Mouse (Mus musculus): ENCODE results near the gene Galnt17. TPM values are rescaled to one million over a fixed set of nuclear protein-coding genes. Genes with fewer than 3 reads are reported as not detected.

Gene Galnt17
- polyA plus RNA-seq, 1 experiment from 2014 or later, result 2.1 TPM

DNA sequence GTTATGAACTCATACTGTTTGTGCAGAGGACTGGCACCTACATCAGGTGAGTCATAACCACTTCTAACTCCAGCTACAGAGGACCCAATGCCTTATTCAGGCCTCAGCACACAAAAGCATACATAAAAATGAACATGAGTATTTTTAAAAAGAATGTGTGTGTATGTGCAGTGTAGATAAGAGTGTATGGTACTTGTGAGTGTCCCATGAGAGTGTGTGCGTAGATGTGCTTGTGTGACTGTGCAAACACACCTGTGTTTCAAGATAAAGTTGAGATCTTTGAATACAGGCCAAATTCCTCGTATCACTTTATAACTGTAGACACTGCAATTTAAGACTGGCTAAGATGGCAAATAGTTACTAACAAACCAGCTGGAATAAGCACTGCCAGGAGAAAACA, 307.7 kb downstream of the Galnt17 start:
- no peak for ATAC-seq (ENCODE audit: low FRiP score, low TSS enrichment)
- Histone ChIP-seq H3K36me3 (ENCODE audit: insufficient read depth, low read length) (no peaks in the 10 kb centered on the region), H3K9ac (replicated peaks; ENCODE audit: low read length) (no peak overlapping the region), H3K27ac (ENCODE audit: low read length) (no peak overlapping the region), H3K4me3 (ENCODE audit: low read length) (no peak overlapping the region), H3K27me3 (ENCODE audit: insufficient read depth, low read length) (no peaks in the 10 kb centered on the region), H3K9me3 (ENCODE audit: low read length) (0 out of 2 replicates have a peak, but pooled peaks cover 3% of the 10 kb centered on the region), H3K4me2 (replicated peaks; ENCODE audit: low read depth, low read length) (no peak overlapping the region), H3K4me1 (ENCODE audit: insufficient read depth, low read length) (no peaks in the 10 kb centered on the region)
- 71% methylated on average over 2 of the region's 2 CpGs for WGBS

DNA sequence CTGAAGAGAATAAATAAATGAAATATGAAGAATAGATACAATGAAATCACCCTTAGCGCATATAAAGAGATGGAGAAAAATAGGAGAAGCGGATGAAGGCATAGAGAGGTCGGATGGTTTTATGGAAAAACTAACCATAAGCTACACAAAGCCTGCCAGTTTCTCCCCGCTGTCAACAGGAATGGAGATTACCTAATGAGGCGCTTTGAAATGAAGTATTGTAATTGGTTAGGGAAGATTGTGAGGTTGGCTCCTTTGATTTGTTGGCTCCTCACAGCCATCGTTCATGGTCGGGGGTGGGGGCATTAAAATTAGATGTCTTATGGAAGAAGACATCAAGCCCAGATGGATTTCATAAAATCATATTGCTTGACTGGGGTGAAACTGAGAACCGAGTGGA, 329.0 kb downstream of the Galnt17 start:
- H3K4me1 ChIP-seq (ENCODE audit: insufficient read depth, low read length), result no peaks in the 10 kb centered on the region
- 84% methylated on average over 8 of the region's 8 CpGs for WGBS
- no peak for ATAC-seq (ENCODE audit: low FRiP score, low TSS enrichment)

DNA sequence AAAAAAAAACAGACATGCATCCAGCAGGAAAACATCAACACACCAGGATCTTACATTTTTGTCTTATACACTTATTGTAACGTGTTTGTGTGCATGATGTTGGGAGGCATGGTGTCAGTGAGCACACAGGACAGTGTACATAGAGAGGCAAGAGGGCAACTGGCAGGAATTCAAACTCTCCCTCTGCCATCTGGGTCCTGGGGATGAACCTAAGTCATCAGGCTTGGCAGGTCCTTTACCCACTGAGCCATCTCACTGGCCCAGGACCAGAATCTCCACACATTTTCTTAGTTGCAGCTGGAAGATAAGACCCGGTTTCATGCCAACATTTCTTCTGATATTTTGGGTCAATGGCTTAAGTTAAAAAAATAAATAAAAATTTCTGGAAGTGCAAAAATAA, 329.4 kb downstream of the Galnt17 start:
- no peak for ATAC-seq (ENCODE audit: low FRiP score, low TSS enrichment)
- Histone ChIP-seq H3K36me3 (ENCODE audit: insufficient read depth, low read length) (no peaks in the 10 kb centered on the region), H3K27ac (ENCODE audit: low read length) (no peak overlapping the region), H3K9me3 (ENCODE audit: low read length) (0 out of 2 replicates have a peak, but pooled peaks cover 6% of the 10 kb centered on the region), H3K4me2 (replicated peaks; ENCODE audit: low read depth, low read length) (no peak overlapping the region), H3K4me1 (ENCODE audit: insufficient read depth, low read length) (no peaks in the 10 kb centered on the region), H3K27me3 (ENCODE audit: insufficient read depth, low read length) (no peaks in the 10 kb centered on the region), H3K4me3 (ENCODE audit: low read length) (no peak overlapping the region), H3K9ac (replicated peaks; ENCODE audit: low read length) (no peak overlapping the region)
- WGBS, result 70% methylated on average over 2 of the region's 2 CpGs

More for the DNA sequence above, 329.0 kb downstream of the Galnt17 start:
- no peak overlapping the region for H3K4me2 ChIP-seq (replicated peaks; ENCODE audit: low read depth, low read length)
- no peaks in the 10 kb centered on the region for H3K36me3 ChIP-seq (ENCODE audit: insufficient read depth, low read length)
- no peak overlapping the region for H3K9ac ChIP-seq (replicated peaks; ENCODE audit: low read length)
- no peaks in the 10 kb centered on the region for H3K27me3 ChIP-seq (ENCODE audit: insufficient read depth, low read length)
- no peak overlapping the region for H3K27ac ChIP-seq (ENCODE audit: low read length)
- 0 out of 2 replicates have a peak, but pooled peaks cover 6% of the 10 kb centered on the region for H3K9me3 ChIP-seq (ENCODE audit: low read length)
- no peak overlapping the region for H3K4me3 ChIP-seq (ENCODE audit: low read length)

DNA sequence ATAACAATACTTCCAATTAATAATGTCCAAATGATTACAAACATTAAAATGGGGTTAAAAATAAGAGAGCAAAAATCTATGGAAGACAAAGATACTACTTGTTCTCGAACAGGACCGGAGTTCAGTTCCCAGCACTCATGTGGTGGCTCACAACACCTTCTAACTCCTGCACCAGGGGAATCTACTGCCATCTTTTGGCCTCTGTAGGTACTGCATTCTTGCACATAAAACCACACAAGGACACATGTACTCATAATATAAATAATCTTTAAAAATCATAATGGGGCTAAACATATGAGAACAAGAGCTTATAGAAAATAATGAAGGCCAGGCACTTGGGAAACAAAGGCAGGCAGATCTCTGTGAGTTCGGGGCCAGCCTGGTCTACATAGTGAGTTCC, 330.3 kb downstream of the Galnt17 start:
- 92% methylated on average over 3 of the region's 3 CpGs for WGBS
- H3K4me1 ChIP-seq (ENCODE audit: insufficient read depth, low read length), result no peaks in the 10 kb centered on the region

DNA sequence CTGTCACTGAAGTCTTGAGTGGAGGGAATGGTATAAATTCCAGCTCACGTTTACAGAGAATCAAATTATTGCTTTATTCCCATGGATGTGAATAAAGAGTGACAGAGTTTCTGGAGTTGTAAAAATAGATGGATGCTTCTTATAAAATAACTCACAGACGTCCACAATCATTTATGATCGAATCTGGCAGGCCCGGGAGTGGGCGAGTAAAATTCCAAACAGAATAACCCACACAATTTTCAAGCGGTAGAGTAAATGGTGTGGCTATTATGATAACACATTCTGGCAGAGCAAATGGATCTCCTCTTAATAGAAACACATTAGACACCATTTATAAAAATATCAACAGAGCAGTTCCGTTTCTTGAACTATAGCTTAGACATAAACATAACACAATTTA, 355.9 kb downstream of the Galnt17 start:
- no peak overlapping the region for H3K4me2 ChIP-seq (replicated peaks; ENCODE audit: low read depth, low read length)
- ATAC-seq (ENCODE audit: low FRiP score, low TSS enrichment), result no peak
- H3K4me3 ChIP-seq (ENCODE audit: low read length), result no peak overlapping the region
- 55% methylated on average over 7 of the region's 7 CpGs for WGBS
- H3K4me1 ChIP-seq (ENCODE audit: insufficient read depth, low read length), result no peaks in the 10 kb centered on the region
- H3K9me3 ChIP-seq (ENCODE audit: low read length), result peaks cover 9% of the 10 kb centered on the region; the same call in 1 of the 2 replicates
- no peak overlapping the region for H3K27ac ChIP-seq (ENCODE audit: low read length)
- H3K9ac ChIP-seq (replicated peaks; ENCODE audit: low read length), result no peak overlapping the region
- no peaks in the 10 kb centered on the region for H3K36me3 ChIP-seq (ENCODE audit: insufficient read depth, low read length)
- no peaks in the 10 kb centered on the region for H3K27me3 ChIP-seq (ENCODE audit: insufficient read depth, low read length)

More for the DNA sequence above, 330.3 kb downstream of the Galnt17 start:
- H3K9me3 ChIP-seq (ENCODE audit: low read length), result 0 out of 2 replicates have a peak, but pooled peaks cover 6% of the 10 kb centered on the region
- no peaks in the 10 kb centered on the region for H3K36me3 ChIP-seq (ENCODE audit: insufficient read depth, low read length)
- H3K4me3 ChIP-seq (ENCODE audit: low read length), result no peak overlapping the region
- no peak for ATAC-seq (ENCODE audit: low FRiP score, low TSS enrichment)
- no peak overlapping the region for H3K4me2 ChIP-seq (replicated peaks; ENCODE audit: low read depth, low read length)
- H3K27me3 ChIP-seq (ENCODE audit: insufficient read depth, low read length), result no peaks in the 10 kb centered on the region
- H3K9ac ChIP-seq (replicated peaks; ENCODE audit: low read length), result no peak overlapping the region
- no peak overlapping the region for H3K27ac ChIP-seq (ENCODE audit: low read length)

DNA sequence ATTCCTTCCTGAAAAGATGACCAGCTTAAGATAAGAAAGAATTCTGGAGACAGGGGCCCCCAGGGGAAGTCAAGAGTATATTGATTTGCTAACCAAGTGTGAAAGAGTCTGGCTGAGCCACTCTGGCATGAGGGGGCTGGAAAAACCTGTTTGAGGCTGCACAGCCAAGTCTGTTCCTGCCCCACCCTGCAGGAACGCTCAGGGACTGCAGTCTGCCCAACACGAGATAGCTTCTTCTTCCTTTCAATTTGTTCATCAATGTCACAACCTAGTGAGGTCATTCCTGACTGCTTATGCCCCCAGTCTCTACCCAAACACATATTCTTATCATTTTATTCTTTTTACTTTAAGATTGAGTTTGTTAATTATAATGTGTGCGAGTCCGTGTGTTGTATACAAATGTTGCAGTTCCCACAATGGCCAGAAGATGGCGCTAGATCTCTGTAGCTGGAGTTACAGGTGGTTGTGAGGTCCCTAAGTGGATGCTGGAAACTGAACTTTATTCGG, 357.4 kb downstream of the Galnt17 start:
- H3K27ac ChIP-seq (ENCODE audit: low read length), result no peak overlapping the region
- WGBS, result 47% methylated on average over 6 of the region's 6 CpGs

DNA sequence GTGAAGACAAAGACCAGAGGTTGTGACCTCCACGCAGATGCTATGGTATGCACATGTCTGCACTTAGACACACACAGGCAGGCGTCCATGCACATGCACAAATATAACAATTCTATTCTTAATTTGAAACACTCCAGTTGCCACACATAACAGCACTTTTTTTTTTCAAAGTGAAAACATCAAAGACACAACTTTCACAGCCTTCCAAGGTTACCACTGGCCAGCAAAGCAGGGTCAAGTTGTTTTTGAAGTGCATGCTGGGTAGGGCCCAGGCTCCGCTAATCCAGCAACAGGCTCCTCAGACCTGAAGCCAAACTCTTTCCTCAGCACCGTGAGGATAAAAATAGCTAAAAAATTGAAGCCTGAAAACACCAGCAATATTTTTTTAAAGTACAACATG, 357.9 kb downstream of the Galnt17 start:
- 0 out of 2 replicates have a peak, but pooled peaks cover 3% of the 10 kb centered on the region for H3K4me1 ChIP-seq (ENCODE audit: insufficient read depth, low read length)
- peaks cover 9% of the 10 kb centered on the region; the same call in 1 of the 2 replicates for H3K9me3 ChIP-seq (ENCODE audit: low read length)
- no peaks in the 10 kb centered on the region for H3K27me3 ChIP-seq (ENCODE audit: insufficient read depth, low read length)
- no peak overlapping the region for H3K4me2 ChIP-seq (replicated peaks; ENCODE audit: low read depth, low read length)
- H3K9ac ChIP-seq (replicated peaks; ENCODE audit: low read length), result no peak overlapping the region
- ATAC-seq (ENCODE audit: low FRiP score, low TSS enrichment), result peak; percentile 35; the same call in 1 of the 2 replicates
- no peaks in the 10 kb centered on the region for H3K36me3 ChIP-seq (ENCODE audit: insufficient read depth, low read length)
- WGBS, result 38% methylated on average over 4 of the region's 4 CpGs
- no peak overlapping the region for H3K27ac ChIP-seq (ENCODE audit: low read length)
- H3K4me3 ChIP-seq (ENCODE audit: low read length), result no peak overlapping the region

More for the DNA sequence above, 357.4 kb downstream of the Galnt17 start:
- peak; percentile 83; the same call in 1 of the 2 replicates for ATAC-seq (ENCODE audit: low FRiP score, low TSS enrichment)
- Histone ChIP-seq H3K9me3 (ENCODE audit: low read length) (peaks cover 9% of the 10 kb centered on the region; the same call in 1 of the 2 replicates), H3K9ac (replicated peaks; ENCODE audit: low read length) (no peak overlapping the region), H3K4me2 (replicated peaks; ENCODE audit: low read depth, low read length) (no peak overlapping the region), H3K36me3 (ENCODE audit: insufficient read depth, low read length) (no peaks in the 10 kb centered on the region), H3K4me1 (ENCODE audit: insufficient read depth, low read length) (0 out of 2 replicates have a peak, but pooled peaks cover 3% of the 10 kb centered on the region), H3K27me3 (ENCODE audit: insufficient read depth, low read length) (no peaks in the 10 kb centered on the region), H3K4me3 (ENCODE audit: low read length) (no peak overlapping the region)

DNA sequence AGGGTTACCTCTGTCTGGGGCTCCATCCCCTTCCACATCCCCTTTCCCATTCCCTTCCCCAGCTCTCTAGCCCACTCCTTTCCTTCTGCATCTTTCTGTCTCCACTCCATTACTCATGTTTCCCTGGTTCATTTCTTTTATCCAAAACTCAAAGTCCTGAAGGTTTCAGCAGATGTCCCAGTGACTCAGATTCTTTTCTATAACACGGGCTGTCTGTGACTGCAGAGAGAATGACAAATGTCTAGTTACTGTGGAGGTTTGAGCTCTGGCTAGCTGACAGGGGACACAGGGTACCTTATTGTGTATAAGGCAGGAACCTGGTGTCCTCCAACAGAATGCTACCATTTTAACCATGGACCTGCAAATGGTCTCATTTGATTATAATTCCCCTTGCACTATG, 358.6 kb downstream of the Galnt17 start:
- H3K4me2 ChIP-seq (replicated peaks; ENCODE audit: low read depth, low read length), result no peak overlapping the region
- no peak overlapping the region for H3K27ac ChIP-seq (ENCODE audit: low read length)
- H3K4me3 ChIP-seq (ENCODE audit: low read length), result no peak overlapping the region
- no peaks in the 10 kb centered on the region for H3K27me3 ChIP-seq (ENCODE audit: insufficient read depth, low read length)
- H3K9me3 ChIP-seq (ENCODE audit: low read length), result peaks cover 9% of the 10 kb centered on the region; the same call in 1 of the 2 replicates
- 0 out of 2 replicates have a peak, but pooled peaks cover 3% of the 10 kb centered on the region for H3K4me1 ChIP-seq (ENCODE audit: insufficient read depth, low read length)
- H3K36me3 ChIP-seq (ENCODE audit: insufficient read depth, low read length), result no peaks in the 10 kb centered on the region
- 74% methylated on average over 1 of the region's 1 CpGs for WGBS
- no peak for ATAC-seq (ENCODE audit: low FRiP score, low TSS enrichment)
- H3K9ac ChIP-seq (replicated peaks; ENCODE audit: low read length), result no peak overlapping the region

DNA sequence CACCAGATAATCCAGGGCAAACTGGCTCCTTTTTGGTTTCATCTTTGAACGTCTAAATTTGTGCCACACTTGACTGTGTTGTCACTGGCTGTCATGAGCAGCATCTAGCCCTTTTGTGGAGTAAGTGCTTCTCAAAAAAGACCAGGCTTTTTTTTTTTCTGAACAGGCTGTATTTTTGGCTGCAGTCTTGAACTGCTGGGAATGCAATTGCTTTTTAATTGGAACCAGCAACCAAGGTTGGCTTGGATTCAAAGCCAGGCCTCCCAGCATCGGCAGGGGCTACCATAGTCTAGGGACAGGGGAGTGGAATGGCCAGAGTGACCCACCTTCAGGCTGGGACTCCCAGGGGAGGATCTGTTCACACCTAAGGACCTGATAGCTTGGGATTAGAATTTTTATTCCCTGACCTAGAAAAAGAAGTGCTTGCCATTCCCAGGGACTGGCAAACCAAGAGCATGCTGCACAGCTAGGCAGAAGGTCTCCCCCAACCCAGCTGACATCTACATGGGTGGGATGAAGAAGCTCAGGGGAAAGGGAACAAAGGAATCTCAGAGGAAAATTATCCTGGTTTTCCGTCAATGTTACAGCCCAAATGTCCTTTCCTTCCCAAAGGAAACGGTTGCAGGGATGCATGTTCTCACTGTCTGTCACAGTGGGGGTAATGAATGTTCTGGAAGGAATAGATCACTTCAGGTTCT, 369.2 kb downstream of the Galnt17 start:
- Histone ChIP-seq H3K4me2 (replicated peaks; ENCODE audit: low read depth, low read length) (no peak overlapping the region), H3K4me1 (ENCODE audit: insufficient read depth, low read length) (peaks cover 15% of the 10 kb centered on the region), H3K4me3 (ENCODE audit: low read length) (no peak overlapping the region), H3K9me3 (ENCODE audit: low read length) (no peaks in the 10 kb centered on the region), H3K27me3 (ENCODE audit: insufficient read depth, low read length) (no peaks in the 10 kb centered on the region), H3K9ac (replicated peaks; ENCODE audit: low read length) (no peak overlapping the region), H3K36me3 (ENCODE audit: insufficient read depth, low read length) (no peaks in the 10 kb centered on the region), H3K27ac (ENCODE audit: low read length) (peak overlapping the region; percentile 1; the same call in 1 of the 2 replicates)
- ATAC-seq (ENCODE audit: low FRiP score, low TSS enrichment), result no peak
- 32% methylated on average over 4 of the region's 4 CpGs for WGBS

DNA sequence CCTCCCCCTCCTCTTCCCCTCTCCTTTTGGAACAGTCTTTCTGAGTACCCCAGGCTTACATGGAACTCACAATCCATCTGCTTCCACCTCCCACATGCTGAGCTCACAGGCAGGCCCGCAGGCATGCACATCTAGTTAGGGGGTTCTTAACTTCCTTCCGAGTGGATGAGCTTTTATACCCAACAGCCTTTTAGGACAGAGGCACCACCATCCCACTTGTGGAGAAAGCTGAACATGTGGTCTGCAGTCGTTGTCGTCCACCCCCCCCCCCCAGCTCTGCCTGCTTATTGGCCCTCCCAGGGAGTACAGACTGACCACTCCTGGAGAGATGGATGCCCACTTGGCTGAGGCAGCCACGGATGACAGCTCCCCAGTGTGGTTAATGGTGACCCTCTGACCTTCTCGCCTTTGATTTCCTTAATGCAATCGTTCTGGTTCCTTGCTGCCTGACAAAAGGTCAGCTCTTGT, 370.0 kb downstream of the Galnt17 start:
- peak; percentile 95 for ATAC-seq (ENCODE audit: low FRiP score, low TSS enrichment)
- H3K9me3 ChIP-seq (ENCODE audit: low read length), result no peaks in the 10 kb centered on the region

More for the DNA sequence above, 370.0 kb downstream of the Galnt17 start:
- Histone ChIP-seq H3K9ac (replicated peaks; ENCODE audit: low read length) (no peak overlapping the region), H3K4me2 (replicated peaks; ENCODE audit: low read depth, low read length) (no peak overlapping the region), H3K36me3 (ENCODE audit: insufficient read depth, low read length) (no peaks in the 10 kb centered on the region), H3K27ac (ENCODE audit: low read length) (peak overlapping the region; percentile 68), H3K4me1 (ENCODE audit: insufficient read depth, low read length) (peaks cover 15% of the 10 kb centered on the region), H3K4me3 (ENCODE audit: low read length) (no peak overlapping the region), H3K27me3 (ENCODE audit: insufficient read depth, low read length) (no peaks in the 10 kb centered on the region)
- WGBS, result under 1% methylated on average over 7 of the region's 7 CpGs

Measured in kidney, embryonic 16.5 days (tissue).